Mouse (Mus musculus): ENCODE results near the gene Etfrf1.

- TF ChIP-seq CTCF (IDR thresholded peaks at IDR 0.05; ENCODE audit: insufficient read depth, low read depth, low read length) (no peak), POLR2A (IDR thresholded peaks at IDR 0.05; ENCODE audit: insufficient read depth, low read depth, low read length) (no peak)
Observed at GRCm38 (mm10) chr6:145205142-145205541, 5.8 kb upstream of the Etfrf1 start.

Measured in olfactory bulb, adult 2 months (tissue).